ENCODE assay signal across 16 mouse cellular contexts in the genomic region with DNA sequence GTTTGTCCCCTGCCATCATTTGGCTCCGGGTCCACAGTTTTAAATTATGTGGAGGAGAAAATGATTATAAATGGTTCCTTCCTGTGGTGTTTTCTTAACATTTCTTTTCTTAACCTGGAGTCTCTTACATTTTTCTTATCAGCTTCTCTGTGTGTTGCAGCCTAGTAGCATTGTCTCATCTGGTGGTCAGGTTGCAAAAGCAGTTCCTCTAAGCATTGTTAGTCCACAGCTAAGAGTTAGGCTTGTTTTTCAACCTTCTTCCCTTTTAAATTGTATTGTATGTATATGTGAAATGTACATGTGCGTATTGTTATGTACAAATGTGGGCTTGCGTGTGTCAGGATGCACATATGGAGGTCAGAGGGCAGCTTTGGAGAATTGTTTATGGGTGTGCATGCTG.
"Had no signal": no experiment of that assay in that cellular context is flagged by ENCODE, and none has a peak within 500 bp of the region (broad histone marks: within the 10 kb centered on the region; RNA-seq: fewer than 3 reads in every experiment).

No protein-coding gene starts in this region.

- DNase-seq: gastrocnemius, adult 2 months; gastrocnemius, postnatal 10 days; gastrocnemius, postnatal 25 days; heart, adult 11 months; heart, adult 2 months; heart, postnatal 14 days; heart, postnatal 36 days; kidney, adult 11 months; kidney, adult 2 months; kidney, adult 9 months; kidney, postnatal 25 days; layer of hippocampus, adult 9-11 months; layer of hippocampus, postnatal 36 days had no signal

- ATAC-seq: hindbrain, postnatal 0 days; intestine, embryonic 16.5 days; liver, embryonic 12.5 days had no signal
